Mouse (Mus musculus): Measurements from ENCODE around the gene Wdfy1.

Gene Wdfy1

GRCm38 (mm10) chr1:79710216-79710615 lies 65.7 kb downstream of the Wdfy1 start:
- no peak for DNase-seq

- no peak for DNase-seq
Measured at GRCm38 (mm10) chr1:79707383-79707782, 68.6 kb downstream of the Wdfy1 start.

GRCm38 (mm10) chr1:79706707-79707106 lies 69.2 kb downstream of the Wdfy1 start:
- DNase-seq: no peak

GRCm38 (mm10) chr1:79704672-79705071 lies 71.3 kb downstream of the Wdfy1 start:
- DNase-seq: no peak

- DNase-seq: no peak
Measured at GRCm38 (mm10) chr1:79703520-79703919, 72.4 kb downstream of the Wdfy1 start.

- no peak for DNase-seq
Measured at GRCm38 (mm10) chr1:79698506-79698905, 77.4 kb downstream of the Wdfy1 start.

GRCm38 (mm10) chr1:79697382-79697781 lies 78.6 kb downstream of the Wdfy1 start:
- DNase-seq: no peak

- DNase-seq: no peak
Measured at GRCm38 (mm10) chr1:79696933-79697332, 79.0 kb downstream of the Wdfy1 start.

GRCm38 (mm10) chr1:79692482-79692881 lies 83.5 kb downstream of the Wdfy1 start:
- DNase-seq: no peak

GRCm38 (mm10) chr1:79687254-79687653 lies 88.7 kb downstream of the Wdfy1 start:
- no peak for DNase-seq

- DNase-seq: no peak
Measured at GRCm38 (mm10) chr1:79684027-79684426, 91.9 kb downstream of the Wdfy1 start.

- no peak for DNase-seq
Measured at GRCm38 (mm10) chr1:79682936-79683335, 93.0 kb downstream of the Wdfy1 start.

- no peak for DNase-seq
Measured at GRCm38 (mm10) chr1:79680777-79681176, 95.2 kb downstream of the Wdfy1 start.

GRCm38 (mm10) chr1:79678117-79678684 lies 97.7 kb downstream of the Wdfy1 start:
- DNase-seq: no peak

- DNase-seq: no peak
Measured at GRCm38 (mm10) chr1:79675716-79676115, 100.2 kb downstream of the Wdfy1 start.

GRCm38 (mm10) chr1:79671543-79672337 lies 104.2 kb downstream of the Wdfy1 start, which contains the start of gene Ap1s3:
Gene Ap1s3, minus strand, starts transcription at chr1:79671972.
- DNase-seq: peak; percentile 69

- DNase-seq: no peak
Measured at GRCm38 (mm10) chr1:79671196-79671542, 104.8 kb downstream of the Wdfy1 start.

- no peak for DNase-seq
Measured at GRCm38 (mm10) chr1:79669419-79669974, 106.4 kb downstream of the Wdfy1 start.

- no peak for DNase-seq
Measured at GRCm38 (mm10) chr1:79664911-79665310, 111.0 kb downstream of the Wdfy1 start.

GRCm38 (mm10) chr1:79659598-79659997 lies 116.3 kb downstream of the Wdfy1 start:
- no peak for DNase-seq

- DNase-seq: no peak
Measured at GRCm38 (mm10) chr1:79657411-79657810, 118.5 kb downstream of the Wdfy1 start.

- no peak for DNase-seq
Measured at GRCm38 (mm10) chr1:79655819-79656555, 120.0 kb downstream of the Wdfy1 start.

GRCm38 (mm10) chr1:79654948-79655347 lies 121.0 kb downstream of the Wdfy1 start:
- no peak for DNase-seq
